Mouse (Mus musculus): ENCODE results near the gene Dhx58. TPM values are rescaled to one million over a fixed set of nuclear protein-coding genes. Genes with fewer than 3 reads are reported as not detected.

Dhx58 gene
- total and polyA plus RNA-seq, 2 experiments from 2014 or later = 1.8 to 3.8 TPM

DNA sequence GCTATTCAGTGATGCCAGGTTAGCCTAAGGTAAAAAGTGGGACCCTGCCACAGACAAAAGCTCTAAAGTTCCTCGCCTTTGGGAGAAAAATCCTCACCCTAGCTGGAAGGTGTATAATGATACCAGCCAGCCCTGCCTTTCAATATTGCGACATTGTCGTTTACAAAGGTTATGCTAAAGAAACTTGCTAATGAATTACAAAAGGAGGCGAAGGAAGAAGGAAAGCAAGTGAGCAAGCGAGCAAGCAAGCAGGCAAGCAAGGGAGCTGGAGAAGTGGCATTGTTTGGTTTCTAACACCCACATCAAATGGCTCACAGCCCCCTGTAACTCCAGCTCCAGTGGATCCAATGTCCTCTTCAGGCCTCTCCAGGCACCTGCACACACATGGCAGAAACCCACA lies 21.5 kb downstream of the Dhx58 start:
- Histone ChIP-seq H3K4me3 (ENCODE audit: low read depth, low read length) (no peak overlapping the region), H3K9me3 (ENCODE audit: low read length) (no peaks in the 10 kb centered on the region), H3K36me3 (ENCODE audit: insufficient read depth, low read length) (no peaks in the 10 kb centered on the region), H3K27ac (ENCODE audit: low read depth, low read length) (no peak overlapping the region), H3K4me2 (ENCODE audit: low read depth, low read length, poor library complexity, severe bottlenecking) (no peak overlapping the region), H3K9ac (replicated peaks; ENCODE audit: low read length, poor library complexity, severe bottlenecking) (no peak overlapping the region), H3K27me3 (ENCODE audit: insufficient read depth, low read length) (no peaks in the 10 kb centered on the region), H3K4me1 (ENCODE audit: insufficient read depth, low read length) (no peaks in the 10 kb centered on the region)
- DNase-seq (ENCODE audit: low spot score) = no peak
- WGBS = 76% methylated on average over 5 of the region's 5 CpGs
- TF ChIP-seq CTCF (IDR thresholded peaks at IDR 0.05) = no peak
- ATAC-seq (ENCODE audit: low FRiP score) = no peak

DNA sequence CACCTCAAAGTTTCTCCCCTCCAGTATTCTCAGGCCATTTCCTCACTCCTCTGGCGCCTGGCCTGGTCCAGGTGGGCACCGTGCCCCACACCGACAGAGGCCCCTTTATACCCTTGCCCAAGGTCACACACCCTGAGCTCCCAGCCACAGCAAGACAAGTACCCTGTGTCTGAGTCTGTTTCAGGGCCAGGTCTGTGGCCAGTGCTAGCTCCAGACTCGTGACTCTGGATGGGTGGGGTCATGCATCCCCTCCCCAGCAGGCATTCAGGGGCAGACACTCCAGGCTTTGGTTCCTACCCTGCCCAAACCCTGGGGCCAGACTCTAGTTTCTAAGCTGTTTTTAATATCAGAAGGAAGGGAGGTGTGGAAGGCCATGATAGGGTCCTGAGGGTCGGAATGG lies 22.2 kb downstream of the Dhx58 start:
- WGBS = 79% methylated on average over 5 of the region's 5 CpGs
- ATAC-seq (ENCODE audit: low FRiP score) (no peak), DNase-seq (ENCODE audit: low spot score) (no peak)
- Histone ChIP-seq H3K36me3 (ENCODE audit: insufficient read depth, low read length) (no peaks in the 10 kb centered on the region), H3K4me1 (ENCODE audit: insufficient read depth, low read length) (no peaks in the 10 kb centered on the region), H3K9ac (replicated peaks; ENCODE audit: low read length, poor library complexity, severe bottlenecking) (no peak overlapping the region), H3K9me3 (ENCODE audit: low read length) (no peaks in the 10 kb centered on the region), H3K4me3 (ENCODE audit: low read depth, low read length) (no peak overlapping the region), H3K27ac (ENCODE audit: low read depth, low read length) (no peak overlapping the region), H3K4me2 (ENCODE audit: low read depth, low read length, poor library complexity, severe bottlenecking) (no peak overlapping the region), H3K27me3 (ENCODE audit: insufficient read depth, low read length) (no peaks in the 10 kb centered on the region)
- TF ChIP-seq CTCF (IDR thresholded peaks at IDR 0.05) = no peak

DNA sequence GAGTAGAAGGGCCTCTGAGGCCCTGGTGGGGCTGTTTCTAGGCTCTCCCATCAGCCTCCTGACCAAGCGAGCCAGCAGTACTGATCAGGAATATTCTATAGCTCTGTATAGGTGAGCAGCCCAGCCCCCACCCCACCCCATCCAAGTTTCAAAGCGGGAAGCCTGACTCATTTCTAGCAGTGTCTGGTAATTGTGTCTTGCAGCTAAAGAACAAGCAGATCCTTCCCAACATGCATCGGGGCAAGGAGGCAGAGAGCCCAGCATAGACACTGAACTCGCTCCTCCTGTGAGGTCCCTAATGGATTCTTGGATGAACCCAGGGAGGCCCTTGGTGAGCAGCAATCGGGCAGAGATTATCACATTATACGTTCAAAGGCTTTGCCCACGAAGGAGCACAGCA lies 26.3 kb downstream of the Dhx58 start:
- Histone ChIP-seq H3K9ac (replicated peaks; ENCODE audit: low read length, poor library complexity, severe bottlenecking) (no peak overlapping the region), H3K4me1 (ENCODE audit: insufficient read depth, low read length) (no peaks in the 10 kb centered on the region), H3K27me3 (ENCODE audit: insufficient read depth, low read length) (no peaks in the 10 kb centered on the region), H3K4me2 (ENCODE audit: low read depth, low read length, poor library complexity, severe bottlenecking) (no peak overlapping the region), H3K9me3 (ENCODE audit: low read length) (no peaks in the 10 kb centered on the region), H3K36me3 (ENCODE audit: insufficient read depth, low read length) (no peaks in the 10 kb centered on the region), H3K4me3 (ENCODE audit: low read depth, low read length) (no peak overlapping the region), H3K27ac (ENCODE audit: low read depth, low read length) (no peak overlapping the region)
- ATAC-seq (ENCODE audit: low FRiP score) = no peak
- no peak for DNase-seq (ENCODE audit: low spot score)
- no peak for TF ChIP-seq CTCF (IDR thresholded peaks at IDR 0.05)
- WGBS = 58% methylated on average over 7 of the region's 7 CpGs

DNA sequence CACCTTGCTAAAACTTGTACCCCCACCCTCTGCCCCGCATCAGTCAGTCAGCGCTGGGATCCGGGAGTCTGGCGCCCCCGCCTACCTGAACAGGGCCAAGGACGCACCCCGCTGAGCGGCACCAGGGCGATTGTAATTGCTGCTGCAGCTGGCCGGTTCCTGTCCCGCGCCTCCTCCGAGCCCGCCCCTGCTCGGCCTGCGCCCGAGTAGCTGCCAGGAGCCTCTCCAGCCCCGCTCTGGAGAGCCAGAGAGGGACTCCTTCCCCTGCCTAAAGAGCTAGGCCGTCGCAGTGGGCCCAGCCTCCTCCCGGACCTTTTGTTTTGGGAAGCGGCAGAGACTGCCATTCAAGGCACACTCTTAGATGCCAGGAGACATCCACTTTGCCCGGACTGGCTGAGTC lies 30.9 kb downstream of the Dhx58 start:
- WGBS = 6% methylated on average over 23 of the region's 23 CpGs
- Histone ChIP-seq H3K9ac (replicated peaks; ENCODE audit: low read length, poor library complexity, severe bottlenecking) (0 out of 2 replicates have a peak overlapping the region, but pooled peaks have one; percentile 29), H3K9me3 (ENCODE audit: low read length) (no peaks in the 10 kb centered on the region), H3K4me3 (ENCODE audit: low read depth, low read length) (no peak overlapping the region), H3K4me1 (ENCODE audit: insufficient read depth, low read length) (no peaks in the 10 kb centered on the region), H3K4me2 (ENCODE audit: low read depth, low read length, poor library complexity, severe bottlenecking) (peak overlapping the region; percentile 20; the same call in 1 of the 2 replicates), H3K27me3 (ENCODE audit: insufficient read depth, low read length) (peaks cover 8% of the 10 kb centered on the region; the same call in 1 of the 2 replicates), H3K36me3 (ENCODE audit: insufficient read depth, low read length) (no peaks in the 10 kb centered on the region), H3K27ac (ENCODE audit: low read depth, low read length) (no peak overlapping the region)
- DNase-seq (ENCODE audit: low spot score) = peak; percentile 38
- ATAC-seq (ENCODE audit: low FRiP score) = 0 out of 2 replicates have a peak, but pooled peaks have one; percentile 13
- no peak for TF ChIP-seq CTCF (IDR thresholded peaks at IDR 0.05)

DNA sequence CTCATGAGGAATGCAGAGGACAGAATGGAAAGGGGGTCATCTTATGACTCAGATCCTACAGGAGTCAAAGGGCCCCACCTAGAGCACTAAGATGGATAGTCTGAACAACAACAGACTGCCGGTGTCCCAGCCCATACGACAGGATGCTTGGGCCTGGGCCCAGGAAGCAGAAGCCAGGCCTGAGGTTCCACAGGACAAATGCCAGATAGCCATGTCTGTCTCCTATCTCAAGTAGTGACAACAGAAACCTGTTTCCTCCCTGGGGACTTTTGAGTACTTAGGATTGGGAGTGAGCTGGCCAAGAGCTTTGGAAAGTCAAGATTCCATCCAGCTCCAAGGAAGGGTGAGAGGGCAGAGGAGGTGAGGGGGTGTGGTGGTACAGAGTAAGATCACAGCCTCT lies 32.1 kb downstream of the Dhx58 start:
- ATAC-seq (ENCODE audit: low FRiP score) (no peak), DNase-seq (ENCODE audit: low spot score) (no peak)
- 88% methylated on average over 2 of the region's 2 CpGs for WGBS
- H3K9ac ChIP-seq (replicated peaks; ENCODE audit: low read length, poor library complexity, severe bottlenecking) = no peak overlapping the region
- no peak overlapping the region for H3K27ac ChIP-seq (ENCODE audit: low read depth, low read length)
- H3K9me3 ChIP-seq (ENCODE audit: low read length) = no peaks in the 10 kb centered on the region
- no peak overlapping the region for H3K4me2 ChIP-seq (ENCODE audit: low read depth, low read length, poor library complexity, severe bottlenecking)
- peaks cover 8% of the 10 kb centered on the region; the same call in 1 of the 2 replicates for H3K27me3 ChIP-seq (ENCODE audit: insufficient read depth, low read length)
- no peak for TF ChIP-seq CTCF (IDR thresholded peaks at IDR 0.05)
- H3K4me3 ChIP-seq (ENCODE audit: low read depth, low read length) = no peak overlapping the region
- H3K36me3 ChIP-seq (ENCODE audit: insufficient read depth, low read length) = no peaks in the 10 kb centered on the region
- H3K4me1 ChIP-seq (ENCODE audit: insufficient read depth, low read length) = no peaks in the 10 kb centered on the region

DNA sequence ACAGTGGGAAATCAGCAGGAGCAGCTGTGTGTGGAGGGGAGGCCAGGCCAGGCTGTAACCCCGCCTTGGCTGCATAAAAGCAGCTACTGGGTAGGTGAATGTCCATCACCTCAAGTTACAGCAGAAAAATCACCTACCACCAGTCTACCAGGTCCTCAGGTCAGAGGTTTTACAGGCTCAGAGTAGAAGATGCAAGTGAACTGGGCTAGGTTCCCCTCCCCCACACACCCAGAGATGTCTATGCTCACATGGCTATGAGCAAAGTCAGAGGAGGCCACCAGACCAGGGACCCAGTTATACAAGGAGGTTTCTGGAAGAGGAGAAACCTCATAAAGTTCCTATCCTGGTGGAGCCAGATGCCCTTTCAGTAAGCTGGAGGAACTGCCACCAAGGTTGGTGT lies 33.0 kb downstream of the Dhx58 start:
- ATAC-seq (ENCODE audit: low FRiP score) (no peak), DNase-seq (ENCODE audit: low spot score) (no peak)
- no peak for TF ChIP-seq CTCF (IDR thresholded peaks at IDR 0.05)
- no peak overlapping the region for H3K4me2 ChIP-seq (ENCODE audit: low read depth, low read length, poor library complexity, severe bottlenecking)
- 56% methylated on average over 1 of the region's 1 CpGs for WGBS
- no peaks in the 10 kb centered on the region for H3K4me1 ChIP-seq (ENCODE audit: insufficient read depth, low read length)
- no peaks in the 10 kb centered on the region for H3K36me3 ChIP-seq (ENCODE audit: insufficient read depth, low read length)
- no peak overlapping the region for H3K4me3 ChIP-seq (ENCODE audit: low read depth, low read length)
- no peak overlapping the region for H3K9ac ChIP-seq (replicated peaks; ENCODE audit: low read length, poor library complexity, severe bottlenecking)
- H3K9me3 ChIP-seq (ENCODE audit: low read length) = no peaks in the 10 kb centered on the region
- peaks cover 8% of the 10 kb centered on the region; the same call in 1 of the 2 replicates for H3K27me3 ChIP-seq (ENCODE audit: insufficient read depth, low read length)
- no peak overlapping the region for H3K27ac ChIP-seq (ENCODE audit: low read depth, low read length)
